Mouse (Mus musculus) bone marrow, adult 2 months (tissue): Measurements from ENCODE around the gene Unc119b.

Experiments used
- CTCF ChIP-seq: fragments of 200-500 bp; IDR thresholded peaks from 2 replicates; pipeline ENCODE4 v1.5.1; 2011; ENCODE audit warnings: low read length, control low read depth; ENCODE audit not compliant: control insufficient read depth, insufficient read depth
- POLR2A ChIP-seq: fragments of 200-500 bp; IDR thresholded peaks from 2 replicates; pipeline ENCODE4 v1.6.1; 2011; ENCODE audit warnings: low read depth, mild to moderate bottlenecking, control low read depth, low read length, borderline replicate concordance; ENCODE audit not compliant: control insufficient read depth

- TF ChIP-seq CTCF (no peak), POLR2A (no peak)
Measured at GRCm38 (mm10) chr5:115140726-115141125, 6.0 kb upstream of the Unc119b start.
